Mouse (Mus musculus): Measurements from ENCODE around the gene Cab39.

The Cab39 gene

DNA sequence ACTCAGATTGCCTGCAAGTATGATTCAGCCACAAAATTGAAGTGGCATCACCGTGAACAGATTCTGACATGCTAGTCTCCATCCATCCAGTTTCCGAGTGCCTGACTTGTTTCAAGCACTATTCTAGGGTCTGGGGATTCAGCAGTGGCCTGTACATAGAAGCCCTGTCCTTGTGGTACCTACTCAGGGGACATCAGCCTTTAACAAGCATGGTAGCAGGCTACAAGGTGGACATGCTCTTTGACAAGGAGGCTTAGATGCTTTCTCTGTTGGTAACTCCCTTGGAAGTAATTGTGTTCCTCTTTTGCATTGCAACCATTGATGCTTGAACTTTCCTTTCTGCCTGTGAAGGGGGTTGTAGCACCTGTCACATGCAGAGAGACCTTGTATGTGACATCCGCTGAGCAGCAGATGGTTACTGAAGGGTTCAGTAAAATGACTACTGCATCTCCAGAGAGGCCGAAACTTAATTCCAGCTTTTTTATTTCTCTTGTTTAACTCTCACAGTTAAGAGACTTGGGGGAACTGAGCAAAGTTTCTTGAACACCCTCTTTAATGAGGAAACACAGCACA, 50.1 kb downstream of the Cab39 start:
- in situ Hi-C loops (cut with MboI; ENCODE audit: low sequenced_read_pairs) = no loop called here

DNA sequence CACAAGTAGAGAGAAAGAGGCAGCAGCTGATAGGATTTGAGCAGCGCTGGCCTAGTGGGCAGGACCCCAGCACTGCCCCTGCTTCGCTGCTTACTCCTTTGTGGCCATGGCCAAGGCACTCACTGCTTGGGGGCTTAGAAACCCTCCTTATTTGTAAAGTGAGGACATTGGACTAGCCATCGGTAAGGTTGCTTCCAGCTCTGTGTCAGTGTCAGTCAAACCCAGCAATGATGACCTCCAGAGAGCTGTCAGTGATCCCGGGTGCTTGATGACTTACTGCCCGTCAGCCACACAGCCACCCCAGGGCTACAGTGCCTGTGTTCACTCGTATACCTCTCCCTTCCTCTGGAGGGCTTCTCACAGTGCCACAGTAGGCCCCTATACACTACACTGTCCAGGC, 51.7 kb downstream of the Cab39 start:
- in situ Hi-C loops (cut with MboI; ENCODE audit: low sequenced_read_pairs) = no loop called here

DNA sequence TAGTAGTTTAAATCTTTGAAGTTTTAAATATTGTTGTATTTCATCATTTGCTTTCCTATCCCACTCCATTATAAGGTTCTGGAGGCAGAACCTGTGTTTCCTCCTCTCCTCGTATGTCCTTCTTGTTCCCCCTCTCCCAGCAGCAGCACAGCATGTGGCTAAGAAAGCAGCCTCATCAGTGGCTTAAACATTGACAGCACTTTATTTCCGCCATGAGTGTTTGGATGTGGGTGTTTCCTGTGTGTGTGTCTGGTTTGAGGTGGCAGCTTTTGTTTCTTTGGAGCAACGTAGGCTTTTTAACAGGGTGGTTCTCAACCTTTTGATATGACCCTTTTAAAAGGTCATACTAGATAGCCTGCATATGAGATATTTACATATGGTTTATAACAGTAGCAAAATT, 52.2 kb downstream of the Cab39 start:
- in situ Hi-C loops (cut with MboI; ENCODE audit: low sequenced_read_pairs) = no loop called here

DNA sequence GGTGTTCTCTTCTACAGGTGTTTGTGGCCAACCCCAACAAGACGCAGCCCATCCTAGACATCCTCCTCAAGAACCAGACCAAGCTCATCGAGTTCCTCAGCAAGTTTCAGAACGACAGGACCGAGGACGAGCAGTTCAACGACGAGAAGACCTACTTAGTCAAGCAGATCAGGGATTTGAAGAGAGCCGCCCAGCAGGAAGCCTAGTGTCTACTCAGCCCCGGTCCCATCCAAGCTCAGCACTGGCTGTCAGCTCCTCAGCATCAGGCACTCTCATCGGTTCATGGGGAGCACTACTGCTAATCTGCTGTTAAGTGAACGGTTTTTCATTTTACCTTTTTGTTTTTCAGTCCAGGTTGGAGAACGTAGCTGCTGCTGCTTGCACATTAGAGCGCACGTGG, 55.8 kb downstream of the Cab39 start:
- in situ Hi-C loops (cut with MboI; ENCODE audit: low sequenced_read_pairs) = no loop called here

DNA sequence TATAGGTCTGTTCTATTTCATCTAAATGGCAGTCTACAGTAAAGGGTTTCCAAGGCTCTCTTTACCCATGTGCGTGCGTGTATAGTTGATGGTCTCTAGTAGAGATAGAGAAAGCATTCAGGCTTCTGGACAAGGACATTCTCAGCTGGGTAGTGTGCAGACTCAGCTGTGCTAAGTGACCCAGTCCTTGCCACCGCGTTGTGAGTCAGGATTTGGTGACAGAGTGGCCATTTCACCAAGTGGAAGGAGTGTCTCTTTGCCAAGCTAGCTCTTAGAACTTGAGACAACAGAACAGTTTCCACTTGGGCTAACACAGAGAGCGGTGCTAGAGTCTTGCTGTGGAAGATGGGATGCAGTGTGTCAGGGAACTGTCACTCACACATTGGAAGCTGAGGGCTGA, 57.6 kb downstream of the Cab39 start:
- in situ Hi-C loops (cut with MboI; ENCODE audit: low sequenced_read_pairs) = loop anchor here (5.0 kb wide), 1 partner anchor 156 kb away; no protein-coding TSS in a partner anchor

DNA sequence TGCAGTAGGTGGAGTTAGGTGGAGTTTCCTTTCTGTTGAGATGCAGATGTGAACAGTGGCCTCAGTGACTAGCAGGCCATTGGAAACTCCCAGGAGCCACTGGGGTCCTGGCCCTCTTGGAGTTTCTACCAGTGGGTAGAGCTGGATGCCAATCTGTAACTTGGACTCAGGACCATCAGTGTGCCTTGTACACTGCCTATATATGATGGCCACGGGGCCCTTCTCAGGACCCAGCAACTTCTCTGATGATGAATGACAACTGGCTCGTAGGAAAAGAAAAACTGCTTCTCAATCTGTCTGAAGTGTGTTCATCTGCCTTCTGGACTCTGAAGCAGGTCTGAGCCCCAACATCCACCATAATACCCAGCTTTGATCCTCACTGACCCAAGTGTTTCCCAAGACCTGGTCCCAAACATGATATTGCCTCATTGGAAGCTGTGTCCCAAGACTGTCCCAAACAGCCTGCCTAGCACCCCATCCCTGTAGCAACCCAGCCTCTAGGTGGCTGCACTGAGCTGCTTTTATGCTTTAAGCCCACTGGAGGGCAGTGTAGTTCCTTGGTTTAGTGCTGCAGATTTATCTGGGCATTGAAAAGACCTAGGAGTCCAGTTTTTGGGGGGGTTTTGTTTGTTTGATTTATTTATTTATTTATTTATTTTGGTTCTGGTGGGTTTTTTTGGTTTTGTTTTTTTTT, 59.9 kb downstream of the Cab39 start:
- in situ Hi-C loops (cut with MboI; ENCODE audit: low sequenced_read_pairs) = loop anchor here (5.0 kb wide), 1 partner anchor 154 kb away; no protein-coding TSS in a partner anchor

DNA sequence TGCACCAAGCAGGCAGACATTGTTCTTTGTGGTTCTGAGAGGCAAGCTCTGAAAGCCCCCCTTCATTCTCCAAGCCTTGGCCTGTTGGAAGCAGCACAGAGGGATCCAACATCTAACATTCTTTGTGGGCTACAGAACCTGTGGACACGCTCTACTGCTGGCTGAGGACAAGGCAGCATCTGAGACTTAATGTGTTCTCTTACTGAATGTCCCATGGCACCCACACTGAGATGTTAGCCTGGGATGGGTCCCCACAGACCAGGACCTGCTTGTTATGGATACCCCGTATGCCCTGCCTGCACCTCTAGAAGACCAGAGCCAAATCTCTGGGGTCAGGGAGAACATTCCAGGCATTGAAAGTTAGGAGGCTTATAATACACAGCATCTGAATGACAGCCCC, 60.6 kb downstream of the Cab39 start:
- in situ Hi-C loops (cut with MboI; ENCODE audit: low sequenced_read_pairs) = loop anchor here (5.0 kb wide), 1 partner anchor 153 kb away; no protein-coding TSS in a partner anchor

DNA sequence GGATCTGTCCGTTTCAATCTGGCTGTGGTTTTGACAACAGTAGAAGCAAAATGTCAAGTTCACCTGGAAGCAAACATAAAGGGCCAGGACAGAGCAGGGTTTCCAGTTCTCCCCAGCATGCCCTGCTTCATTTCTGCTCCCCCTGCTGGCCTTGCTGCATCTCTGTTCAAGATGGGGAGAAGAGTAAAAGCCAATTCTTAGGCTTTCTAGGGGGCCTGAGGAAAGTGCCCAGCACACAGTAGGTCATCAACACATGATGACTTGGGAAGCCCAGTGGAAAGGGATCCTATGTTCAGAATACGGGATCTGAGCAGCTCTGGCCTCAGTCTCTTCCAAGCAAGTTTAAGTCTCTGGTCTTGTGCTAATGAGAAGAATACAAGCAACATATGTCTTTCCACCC, 61.2 kb downstream of the Cab39 start:
- in situ Hi-C loops (cut with MboI; ENCODE audit: low sequenced_read_pairs) = loop anchor here (5.0 kb wide), 1 partner anchor 153 kb away; no protein-coding TSS in a partner anchor

DNA sequence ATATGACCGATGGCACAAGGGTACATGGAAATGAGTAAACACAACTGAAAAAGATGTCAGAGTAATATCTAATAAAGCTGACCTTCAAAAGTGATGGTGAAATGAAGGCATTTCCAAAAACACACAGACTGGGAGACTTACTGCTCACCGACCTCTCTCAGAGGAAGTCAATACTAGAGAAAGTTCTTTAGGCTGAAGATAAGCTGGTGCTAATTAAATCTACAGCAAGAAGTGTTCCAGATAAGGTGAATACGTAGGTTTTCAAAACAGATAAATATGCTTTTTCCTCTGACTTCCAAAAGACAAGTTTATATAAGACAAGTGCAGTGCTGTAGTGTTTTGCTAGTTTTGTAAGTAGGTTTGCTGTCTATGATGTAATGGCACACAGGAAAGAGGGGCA, 63.0 kb downstream of the Cab39 start:
- in situ Hi-C loops (cut with MboI; ENCODE audit: low sequenced_read_pairs) = no loop called here

DNA sequence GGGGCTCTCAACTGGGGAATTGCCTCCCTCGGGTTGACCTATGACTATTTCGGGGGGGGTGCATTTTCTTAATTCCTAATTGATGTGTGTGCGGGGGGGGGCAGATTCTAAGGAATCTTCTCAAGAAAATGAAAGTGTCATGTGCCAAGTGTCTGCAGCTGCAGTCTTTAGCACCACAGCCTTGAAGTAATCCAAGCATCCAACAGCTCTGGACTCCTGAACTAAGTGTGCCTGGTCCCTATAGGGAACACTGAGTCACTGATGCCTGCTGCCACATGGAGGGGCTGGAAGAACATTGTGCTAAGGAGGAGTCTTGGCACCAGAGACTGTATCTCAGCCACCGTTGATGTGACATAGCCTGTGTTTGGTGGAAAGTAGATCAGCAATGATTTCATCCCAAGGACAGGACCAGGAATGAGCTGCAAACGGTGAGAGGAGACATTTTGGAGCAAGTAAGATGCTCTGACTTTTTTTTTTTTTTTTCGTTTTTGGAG, 64.1 kb downstream of the Cab39 start:
- in situ Hi-C loops (cut with MboI; ENCODE audit: low sequenced_read_pairs) = no loop called here

DNA sequence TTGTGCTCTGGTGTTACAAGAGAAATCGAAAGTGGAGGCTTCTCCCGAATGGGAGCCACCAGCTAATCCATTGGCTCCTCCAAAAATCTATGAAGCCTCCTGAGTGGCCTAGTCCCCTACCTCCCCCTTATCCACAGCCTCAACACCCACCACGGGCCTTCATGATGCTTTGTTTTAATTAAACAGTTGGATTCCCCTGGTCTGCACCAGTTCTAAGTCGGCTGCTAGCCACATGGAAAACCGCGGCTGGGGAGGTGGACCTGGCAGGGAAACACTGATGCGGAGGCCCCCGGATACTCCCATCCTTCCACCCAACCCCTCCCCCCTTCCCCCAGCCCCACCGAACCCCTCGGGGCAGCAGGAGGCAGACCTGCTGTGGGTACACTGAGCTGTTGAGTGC, 71.1 kb downstream of the Cab39 start:
- in situ Hi-C loops (cut with MboI; ENCODE audit: low sequenced_read_pairs) = no loop called here

DNA sequence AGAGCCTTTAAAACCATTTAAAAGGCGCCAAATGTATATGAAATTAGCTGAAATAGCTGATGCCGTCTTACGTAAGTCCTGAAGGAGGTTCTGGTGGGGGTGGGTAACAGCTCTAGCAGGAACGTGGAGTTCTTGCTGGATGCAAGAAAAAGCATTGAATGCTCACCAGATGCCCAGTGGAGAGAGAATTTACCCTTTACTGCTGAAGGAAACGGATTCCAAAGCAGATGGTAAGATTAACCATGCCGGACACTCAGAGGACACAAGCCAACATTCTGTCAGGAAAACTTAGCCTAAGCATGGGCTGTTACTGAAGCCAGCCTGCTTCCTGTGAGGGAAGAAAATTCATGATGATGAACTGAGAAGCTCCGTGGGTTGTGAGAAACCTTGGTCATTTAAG, 76.8 kb downstream of the Cab39 start:
- in situ Hi-C loops (cut with MboI; ENCODE audit: low sequenced_read_pairs) = no loop called here

DNA sequence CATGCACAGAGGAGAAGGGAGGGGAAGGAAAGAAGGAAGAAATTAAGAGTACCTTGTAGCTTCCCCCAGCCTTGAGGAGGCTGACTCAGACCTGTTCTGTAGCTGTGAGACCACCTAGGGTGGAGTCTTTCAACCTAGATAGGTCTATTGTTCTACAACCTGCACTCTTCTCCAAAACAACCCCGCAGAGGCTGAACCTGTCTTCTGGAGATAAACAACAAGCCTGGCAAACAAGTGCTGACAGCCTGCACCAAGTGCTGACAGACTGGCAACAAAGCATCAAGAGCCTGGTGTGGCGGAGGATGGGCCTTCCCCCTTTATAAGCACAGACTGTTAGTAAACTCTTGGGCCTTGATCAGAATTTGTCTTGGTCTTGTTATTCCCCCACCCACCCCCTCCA, 77.3 kb downstream of the Cab39 start:
- in situ Hi-C loops (cut with MboI; ENCODE audit: low sequenced_read_pairs) = no loop called here

DNA sequence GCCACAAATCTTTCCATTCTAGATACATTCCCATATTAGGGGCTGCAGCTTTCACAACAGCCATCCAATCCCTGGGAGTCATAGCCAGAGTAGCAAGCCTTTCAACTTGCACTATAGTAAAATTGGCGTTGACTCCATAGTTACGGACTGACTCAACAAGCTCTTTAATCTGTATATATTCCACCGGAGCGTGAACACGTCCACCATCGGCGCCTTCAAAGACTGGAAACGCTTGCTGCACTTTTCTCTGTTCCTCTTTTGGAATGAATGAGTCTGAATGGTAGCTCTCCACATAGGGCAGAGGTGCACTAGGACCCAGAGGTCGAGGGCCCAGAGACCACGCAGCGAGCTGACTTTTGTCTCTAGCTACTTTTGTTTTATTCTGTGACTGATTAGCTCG, 88.8 kb downstream of the Cab39 start:
- in situ Hi-C loops (cut with MboI; ENCODE audit: low sequenced_read_pairs) = no loop called here

DNA sequence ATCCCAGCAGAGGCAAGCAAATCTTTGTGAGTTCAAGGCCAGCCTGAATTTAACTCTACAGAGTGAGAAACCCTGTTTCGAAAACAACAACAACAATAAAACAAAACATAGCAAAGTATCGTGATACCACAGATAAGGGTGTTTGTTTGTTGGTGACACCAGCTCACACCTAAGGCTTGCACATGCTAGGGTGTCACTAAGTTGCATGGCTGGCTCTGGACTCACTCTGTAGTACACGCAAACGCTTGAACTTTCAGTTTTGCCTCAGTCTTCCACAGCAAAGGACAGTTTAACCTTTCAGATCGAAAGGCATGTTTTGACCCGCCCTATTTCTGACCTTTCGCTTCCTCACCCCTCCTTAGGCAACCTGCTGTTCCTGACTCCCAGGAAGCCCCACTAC, 94.0 kb downstream of the Cab39 start:
- in situ Hi-C loops (cut with MboI; ENCODE audit: low sequenced_read_pairs) = no loop called here

DNA sequence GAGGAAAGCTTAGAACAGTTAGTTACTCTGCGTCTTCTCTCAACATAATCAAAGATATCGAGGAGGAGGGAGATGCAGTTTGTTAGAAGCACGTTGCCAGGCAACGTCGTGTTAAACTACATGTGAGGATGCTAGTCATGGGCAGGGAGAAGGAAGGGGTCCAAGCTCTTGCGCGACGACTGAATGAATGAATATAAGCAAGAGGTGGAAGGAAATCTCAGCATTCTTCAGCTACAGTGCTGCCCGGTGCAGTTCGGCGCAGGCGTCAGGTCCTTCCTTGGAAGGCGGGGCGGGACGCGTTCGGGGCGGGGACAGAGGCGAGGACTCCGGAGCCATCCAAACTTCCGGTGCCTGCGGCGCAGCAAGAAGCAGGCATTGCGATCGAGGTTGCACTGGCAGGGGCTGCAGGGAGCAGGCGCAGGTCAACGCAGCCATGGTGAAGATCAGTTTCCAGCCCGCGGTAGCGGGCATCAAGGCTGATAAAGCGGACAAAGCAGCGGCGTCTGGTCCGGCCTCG, 101.0 kb downstream of the Cab39 start, which contains the start of gene Itm2c:
Itm2c (plus strand) TSS at position 51 of the 517 bp plus-strand sequence.
- in situ Hi-C loops (cut with MboI; ENCODE audit: low sequenced_read_pairs) = no loop called here

DNA sequence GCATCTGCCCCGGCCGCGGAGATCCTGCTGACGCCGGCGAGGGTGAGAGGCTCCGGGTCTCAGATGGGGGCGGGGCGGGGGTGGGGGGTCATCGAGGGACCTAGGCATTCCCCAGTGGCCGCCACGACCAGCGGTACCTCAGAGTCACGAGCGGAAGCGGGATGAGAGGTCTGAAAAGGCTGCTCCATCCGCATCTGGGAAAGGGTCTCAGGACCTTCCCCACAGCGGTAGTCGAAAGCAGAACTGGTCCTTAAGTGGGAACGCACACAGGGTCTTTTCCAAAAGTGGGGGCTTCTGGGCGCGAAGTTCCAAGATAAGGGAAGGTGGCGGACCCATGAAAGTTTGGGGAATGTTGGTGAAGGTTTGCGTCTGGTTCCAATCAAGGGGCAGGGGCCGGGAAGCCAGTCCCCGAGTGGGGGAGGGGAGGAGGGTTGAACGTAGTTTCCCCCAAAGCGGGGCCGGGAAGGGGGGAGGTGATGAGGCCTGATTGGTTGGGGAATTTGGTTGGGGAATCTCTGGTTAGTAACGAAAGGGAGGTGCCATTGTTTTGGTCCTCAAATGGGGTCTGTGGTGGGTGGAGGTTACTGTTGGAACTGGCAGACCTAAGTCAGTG, 101.6 kb downstream of the Cab39 start:
- in situ Hi-C loops (cut with MboI; ENCODE audit: low sequenced_read_pairs) = no loop called here

DNA sequence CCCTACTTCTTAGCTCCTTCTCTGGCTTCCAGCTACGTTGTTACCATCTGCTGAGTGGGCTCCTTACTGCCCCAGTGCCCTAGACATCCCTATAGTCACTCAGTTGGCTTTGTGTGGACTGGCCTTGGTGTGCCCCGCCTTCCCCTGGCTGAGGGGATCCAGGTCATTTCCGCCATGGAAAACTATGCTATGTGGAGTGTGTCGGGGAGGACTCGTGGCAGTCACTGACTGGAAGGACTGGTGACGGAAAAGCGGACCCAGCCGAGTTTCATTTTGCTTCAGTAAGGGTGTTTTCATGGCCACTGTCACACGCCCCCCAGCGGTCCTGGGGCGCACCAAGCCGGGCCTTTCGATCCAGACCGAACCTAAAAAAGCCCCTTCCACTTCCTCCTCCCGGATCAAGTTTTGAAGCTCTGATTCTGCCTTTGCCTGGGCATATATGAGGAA, 102.2 kb downstream of the Cab39 start:
- in situ Hi-C loops (cut with MboI; ENCODE audit: low sequenced_read_pairs) = no loop called here

DNA sequence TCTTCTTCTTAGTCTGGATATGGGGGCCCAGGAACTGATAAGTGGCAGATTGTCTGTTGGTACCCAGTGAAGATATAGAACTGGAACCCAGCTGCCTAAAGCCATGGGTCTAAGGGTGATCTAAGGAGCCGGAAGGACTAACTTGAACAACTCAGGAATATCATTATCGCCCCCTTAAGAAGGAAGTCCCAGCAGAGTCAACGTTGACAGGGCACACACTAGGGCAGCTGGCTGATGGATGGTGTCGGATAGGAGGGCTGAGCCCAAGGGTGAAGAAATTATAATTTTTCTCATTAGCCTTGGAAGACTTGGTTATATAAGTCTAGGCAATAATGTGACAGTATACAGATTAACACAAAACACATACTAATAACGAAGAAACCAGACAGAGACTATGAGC, 102.9 kb downstream of the Cab39 start:
- in situ Hi-C loops (cut with MboI; ENCODE audit: low sequenced_read_pairs) = no loop called here

DNA sequence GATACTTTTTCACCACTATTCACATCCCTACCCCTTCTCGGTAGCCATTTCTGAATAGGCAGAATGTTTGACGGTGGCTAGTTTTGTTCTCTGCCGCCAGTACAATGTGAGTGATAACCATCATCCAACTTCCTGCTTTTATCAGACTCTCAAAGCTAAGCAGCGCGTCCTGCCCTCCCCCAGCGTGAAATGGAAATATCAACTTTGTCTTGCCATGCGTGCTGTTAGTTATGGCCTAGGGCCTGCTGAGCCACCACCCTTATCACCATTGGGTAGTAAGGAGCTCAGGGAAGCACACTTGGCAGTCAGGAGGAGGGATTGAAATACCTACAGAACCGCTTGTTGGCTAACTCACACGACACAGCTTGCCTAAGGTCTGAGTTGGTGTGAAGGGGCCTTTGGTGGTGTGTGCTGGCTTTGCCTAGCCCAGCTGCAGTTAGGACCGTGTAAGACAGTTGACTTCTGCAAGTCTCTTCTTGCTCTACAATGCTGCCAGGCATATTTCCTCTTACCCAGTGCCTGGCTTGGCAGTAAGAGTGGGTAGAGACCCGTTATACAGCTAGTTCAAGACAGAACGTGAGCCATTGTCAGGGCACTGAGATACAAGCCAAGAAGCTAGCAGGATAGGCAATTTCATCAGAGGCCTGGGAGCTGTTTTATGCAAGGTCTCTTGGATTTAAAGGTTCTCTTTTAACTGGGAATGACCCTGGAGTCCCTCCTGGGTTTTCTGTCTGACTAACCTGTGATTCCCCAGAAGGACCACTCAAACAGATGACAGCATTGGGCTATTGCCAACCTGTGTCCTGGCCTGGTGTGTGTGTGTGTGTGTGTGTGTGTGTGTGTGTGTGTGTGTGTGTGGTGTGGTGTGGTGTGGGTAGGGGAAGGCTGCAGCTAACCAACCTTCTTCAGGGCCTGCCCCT, 103.8 kb downstream of the Cab39 start:
- in situ Hi-C loops (cut with MboI; ENCODE audit: low sequenced_read_pairs) = no loop called here

Data from CH12F3 (cell line).